Mouse (Mus musculus) liver, embryonic 13.5 days (tissue): ENCODE data around the gene Eml3. TPM values are rescaled to one million over a fixed set of nuclear protein-coding genes. Genes with fewer than 3 reads are reported as not detected.

Experiments used
- ATAC-seq: fragments of 200-750 bp; cut with Nextera tagmentation; 2 replicates; pipeline ENCODE4 v1.8.0; 2017; ENCODE audit warnings: low read depth, mild to moderate bottlenecking, moderate number of reproducible peaks, moderate library complexity
- DNase-seq: peaks from one replicate; pipeline ENCODE4 v3.0.0; 2022
- H3K27ac ChIP-seq: fragments of 300-500 bp; sonication (generic); 2 replicates; pipeline ENCODE4 v1.5.1; 2015; ENCODE audit warnings: moderate library complexity, mild to moderate bottlenecking, inconsistent platforms
- H3K27me3 ChIP-seq: fragments of 300-500 bp; sonication (generic); 2 replicates; pipeline ENCODE4 v1.6.1; 2015; ENCODE audit warnings: mild to moderate bottlenecking, inconsistent platforms
- H3K36me3 ChIP-seq: fragments of 300-500 bp; sonication (generic); 2 replicates; pipeline ENCODE4 v1.6.1; 2015; ENCODE audit warnings: mild to moderate bottlenecking, inconsistent platforms
- H3K4me1 ChIP-seq: fragments of 300-500 bp; sonication (generic); replicated peaks from 2 replicates; pipeline ENCODE4 v1.6.1; 2015; ENCODE audit warnings: inconsistent platforms
- H3K4me2 ChIP-seq: fragments of 300-500 bp; sonication (generic); 2 replicates; pipeline ENCODE4 v1.6.1; 2015; ENCODE audit warnings: inconsistent platforms, mild to moderate bottlenecking, moderate library complexity
- H3K4me3 ChIP-seq: fragments of 300-500 bp; sonication (generic); replicated peaks from 2 replicates; pipeline ENCODE4 v1.5.1; 2015; ENCODE audit warnings: mild to moderate bottlenecking, inconsistent platforms
- H3K9ac ChIP-seq: fragments of 300-500 bp; sonication (generic); 2 replicates; pipeline ENCODE4 v1.6.1; 2015; ENCODE audit warnings: mild to moderate bottlenecking, inconsistent platforms
- H3K9me3 ChIP-seq: fragments of 300-500 bp; sonication (generic); replicated peaks from 2 replicates; pipeline ENCODE4 v1.6.1; 2016; ENCODE audit warnings: inconsistent platforms
- WGBS: fragments of 180-500 bp; shearing (Covaris S2); methylation state at CpG from one replicate; pipeline ENCODE4 v1.1.7; 2015; ENCODE audit not compliant: insufficient replicate concordance; 5-methylcytosine and 5-hydroxymethylcytosine counted together
- polyA plus RNA-seq: library from polyadenylated mRNA; unstranded; fragments of >200 nt; fragmentation: Nextera tagmentation; extraction: Ambion mirVana; gene quantifications from 2 replicates; pipeline ENCODE4 v1.2.1, GENCODE M21; 2015

The Eml3 gene
- polyA plus RNA-seq, result 14.4 and 15.2 TPM in 2 replicates

DNA sequence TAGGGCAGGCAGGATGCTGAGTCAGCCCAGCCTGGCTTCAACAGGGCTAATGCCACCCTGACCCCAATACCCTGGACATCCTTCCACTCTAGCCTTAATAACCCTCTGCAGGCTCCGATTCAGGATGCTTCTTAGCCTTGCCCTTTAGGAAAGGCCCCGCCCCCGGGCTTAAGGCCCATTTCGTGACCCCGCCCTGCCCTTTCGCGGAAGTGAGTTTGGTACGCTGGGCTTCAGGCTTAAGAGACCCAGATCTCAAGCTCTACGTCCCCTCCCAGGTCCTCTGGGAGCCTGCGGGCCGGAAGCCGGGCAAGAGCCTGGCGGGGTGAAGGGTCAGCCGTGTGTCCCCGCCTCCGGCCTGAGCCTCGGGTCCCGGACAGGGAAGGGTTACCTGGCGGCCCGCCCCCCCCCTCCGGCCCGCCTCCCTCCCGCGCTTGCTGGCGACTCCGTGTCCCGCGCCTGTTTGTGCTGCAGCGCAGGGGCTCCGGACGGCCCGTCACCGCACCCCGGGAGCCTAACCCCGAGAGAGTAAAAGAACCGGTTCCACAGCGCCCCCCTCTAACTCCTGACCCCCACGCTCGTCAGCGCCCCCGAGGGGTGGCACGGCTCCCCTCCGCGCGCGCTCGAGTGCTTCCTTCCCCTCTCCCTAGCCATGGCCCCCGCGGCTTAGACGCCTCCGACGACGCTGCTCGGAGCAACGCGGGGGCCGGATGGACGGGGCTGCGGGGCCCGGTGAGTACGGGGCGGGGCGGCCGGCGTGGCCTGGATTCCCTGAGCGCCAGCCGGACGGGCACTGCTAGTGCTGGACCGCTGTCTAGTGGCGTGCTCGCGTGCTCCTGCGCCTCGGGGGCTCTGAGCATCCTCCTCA, at the start of gene Eml3, which contains the start of gene Rom1:
Eml3 (plus strand) TSS at position 329 of the 865 bp plus-strand sequence.
Rom1 (minus strand) TSS at position 133 of the 865 bp plus-strand sequence.
- H3K4me1 ChIP-seq, result peaks cover 51% of the 10 kb centered on the region
- peak within 1 kb of the TSS; percentile 85 for H3K4me2 ChIP-seq
- H3K4me3 ChIP-seq, result peak within 1 kb of the TSS; percentile 79
- no peaks in the 10 kb centered on the region for H3K9me3 ChIP-seq
- ATAC-seq (peak; percentile 78), DNase-seq (peak; percentile 80)
- no peaks in the 10 kb centered on the region for H3K27me3 ChIP-seq
- peak within 1 kb of the TSS; percentile 81 for H3K9ac ChIP-seq
- H3K36me3 ChIP-seq, result peaks cover 59% of the 10 kb centered on the region
- H3K27ac ChIP-seq, result peak within 1 kb of the TSS; percentile 90
- WGBS, result under 1% methylated on average over 70 of the region's 74 CpGs

DNA sequence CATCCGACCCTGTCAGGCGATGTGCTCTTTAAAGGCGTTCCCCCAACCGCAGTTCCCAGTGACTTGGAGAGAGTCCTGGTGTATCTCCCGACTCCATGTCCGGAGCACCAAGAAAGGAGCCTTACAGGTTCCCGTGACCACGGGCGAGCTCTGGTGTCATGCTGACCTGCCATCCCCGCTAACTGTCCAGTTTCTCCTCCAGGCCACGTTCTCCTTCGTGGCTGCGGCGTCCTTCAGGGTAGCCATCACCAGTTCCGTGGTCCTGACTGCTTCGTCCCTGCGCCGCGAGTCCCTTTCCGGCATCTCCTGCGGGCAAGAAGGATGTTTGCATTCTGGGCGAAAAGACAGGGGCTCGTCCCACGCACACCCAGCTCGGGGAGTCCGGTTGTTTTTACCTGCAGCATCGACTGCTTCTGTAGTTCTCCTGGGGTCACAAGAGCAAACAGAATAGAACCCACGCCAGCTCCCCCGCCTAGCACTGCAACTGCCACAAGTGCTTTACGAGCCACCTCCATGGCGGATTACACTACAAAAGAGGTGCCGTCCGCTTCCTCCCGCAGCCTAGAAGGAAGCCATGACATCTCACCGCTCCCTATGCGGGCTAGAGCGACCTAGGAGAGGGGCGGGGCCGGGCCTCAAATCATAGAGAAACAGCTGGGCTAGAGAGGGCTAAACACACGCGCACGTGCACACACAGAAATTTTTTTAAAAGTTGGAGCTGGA, 48.9 kb upstream of the Eml3 start, which contains the start of gene Uqcc3:
Uqcc3 (minus strand) TSS at position 613 of the 723 bp plus-strand sequence.
- peak within 1 kb of the TSS; percentile 89 for H3K4me2 ChIP-seq
- ATAC-seq, result peak; percentile 97
- no peaks in the 10 kb centered on the region for H3K9me3 ChIP-seq
- peaks cover 18% of the 10 kb centered on the region for H3K4me1 ChIP-seq
- peak within 1 kb of the TSS; percentile 91 for H3K4me3 ChIP-seq
- under 1% methylated on average over 42 of the region's 42 CpGs for WGBS
- H3K27me3 ChIP-seq, result no peaks in the 10 kb centered on the region
- H3K36me3 ChIP-seq, result peaks cover 19% of the 10 kb centered on the region
- peak; percentile 83 for DNase-seq
- H3K27ac ChIP-seq, result peak within 1 kb of the TSS; percentile 84
- peak within 1 kb of the TSS; percentile 90 for H3K9ac ChIP-seq

DNA sequence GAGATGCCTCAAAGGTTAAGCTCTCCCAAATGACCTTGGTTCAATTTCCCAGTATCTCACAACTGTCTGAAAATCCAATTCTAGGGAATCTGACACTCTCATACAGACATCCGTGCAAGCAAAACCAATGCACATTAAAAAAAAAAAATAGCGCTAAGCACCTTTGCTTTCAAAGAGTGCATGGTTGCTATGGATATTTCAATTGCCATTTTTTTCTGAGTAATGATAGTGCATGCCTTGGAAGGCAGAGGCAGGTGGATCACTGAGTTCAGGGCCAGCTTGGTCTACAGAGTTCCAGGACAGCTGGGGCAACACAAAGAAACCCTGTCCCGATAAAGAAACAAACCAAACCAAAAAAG, 48.3 kb upstream of the Eml3 start:
- Histone ChIP-seq H3K27ac (no peak overlapping the region), H3K4me2 (peak overlapping the region; percentile 89), H3K4me1 (peaks cover 18% of the 10 kb centered on the region), H3K27me3 (no peaks in the 10 kb centered on the region), H3K9me3 (no peaks in the 10 kb centered on the region), H3K4me3 (peak overlapping the region; percentile 91), H3K36me3 (peaks cover 13% of the 10 kb centered on the region), H3K9ac (peak overlapping the region; percentile 90)
- no peak; the same call in 1 of the 2 replicates for ATAC-seq
- DNase-seq, result no peak
- 11% methylated on average over 3 of the region's 3 CpGs for WGBS

DNA sequence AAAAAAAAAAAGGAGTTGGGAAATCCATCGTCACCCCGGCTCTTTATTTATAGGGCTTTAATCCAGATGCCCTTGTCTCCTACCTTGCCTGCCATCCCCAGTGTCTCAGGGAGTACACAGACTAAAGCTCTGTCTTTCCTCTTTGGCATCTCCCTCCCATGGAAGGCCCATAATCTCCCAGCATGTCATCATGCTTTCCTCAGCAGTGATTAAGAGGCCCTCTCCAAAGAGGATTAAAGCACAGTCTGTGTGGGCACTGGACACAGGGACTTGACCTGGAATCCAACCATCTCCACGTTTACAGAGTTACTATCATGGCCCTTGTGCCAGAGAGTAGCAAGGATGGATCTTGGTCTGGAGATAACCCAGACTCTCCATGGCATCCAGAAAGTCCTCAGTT, 45.7 kb upstream of the Eml3 start, which contains the start of the genes Lbhd1 and Gm49403:
Lbhd1 (plus strand) TSS at position 117 of the 400 bp plus-strand sequence.
Gm49403 (plus strand) TSS at position 315 of the 400 bp plus-strand sequence.
- Histone ChIP-seq H3K4me2 (no peak within 1 kb of the TSS), H3K27ac (no peak within 1 kb of the TSS), H3K4me3 (no peak within 1 kb of the TSS), H3K4me1 (peaks cover 35% of the 10 kb centered on the region), H3K9ac (no peak within 1 kb of the TSS), H3K36me3 (no peaks in the 10 kb centered on the region), H3K27me3 (no peaks in the 10 kb centered on the region), H3K9me3 (no peaks in the 10 kb centered on the region)
- no peak for DNase-seq
- WGBS, result 69% methylated on average over 3 of the region's 3 CpGs
- no peak for ATAC-seq

DNA sequence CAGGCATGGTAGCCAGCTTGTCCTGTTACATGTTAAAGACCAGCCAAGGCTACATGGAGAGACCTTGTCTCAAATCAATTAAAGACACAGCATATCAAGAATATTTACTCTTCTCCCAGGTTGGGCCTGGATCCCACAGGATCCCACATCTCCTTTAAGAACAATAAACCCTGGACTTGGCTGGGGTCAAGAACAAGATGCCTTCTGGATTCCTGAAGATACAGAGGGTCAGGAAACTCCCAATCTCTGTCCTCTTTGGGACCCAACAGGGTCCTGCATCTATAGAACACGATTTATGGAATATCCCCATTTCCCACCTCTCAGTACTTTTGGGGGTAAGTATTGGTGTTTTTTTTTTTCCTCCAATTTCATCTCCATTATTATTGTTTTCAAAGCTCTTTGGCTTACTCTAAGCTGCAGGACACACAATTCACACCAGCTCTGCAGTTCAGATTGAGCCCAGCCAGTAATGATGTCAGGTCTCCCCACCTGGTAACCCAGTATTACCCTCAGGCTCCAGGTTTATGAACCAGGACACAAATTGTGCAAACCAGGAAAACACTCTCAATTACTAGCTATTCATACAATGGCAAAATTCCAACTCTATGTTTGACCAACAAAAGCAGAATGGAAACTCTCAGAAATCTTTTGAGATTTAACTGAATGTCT, 42.3 kb upstream of the Eml3 start:
- ATAC-seq (no peak), DNase-seq (no peak)
- no peaks in the 10 kb centered on the region for H3K27me3 ChIP-seq
- no peaks in the 10 kb centered on the region for H3K9me3 ChIP-seq
- peaks cover 19% of the 10 kb centered on the region for H3K36me3 ChIP-seq
- H3K4me1 ChIP-seq, result peaks cover 43% of the 10 kb centered on the region
- 50% methylated on average over 1 of the region's 1 CpGs for WGBS
- peak overlapping the region; percentile 73 for H3K4me3 ChIP-seq
- H3K27ac ChIP-seq, result peak overlapping the region; percentile 89
- peak overlapping the region; percentile 84 for H3K4me2 ChIP-seq
- peak overlapping the region; percentile 83 for H3K9ac ChIP-seq

DNA sequence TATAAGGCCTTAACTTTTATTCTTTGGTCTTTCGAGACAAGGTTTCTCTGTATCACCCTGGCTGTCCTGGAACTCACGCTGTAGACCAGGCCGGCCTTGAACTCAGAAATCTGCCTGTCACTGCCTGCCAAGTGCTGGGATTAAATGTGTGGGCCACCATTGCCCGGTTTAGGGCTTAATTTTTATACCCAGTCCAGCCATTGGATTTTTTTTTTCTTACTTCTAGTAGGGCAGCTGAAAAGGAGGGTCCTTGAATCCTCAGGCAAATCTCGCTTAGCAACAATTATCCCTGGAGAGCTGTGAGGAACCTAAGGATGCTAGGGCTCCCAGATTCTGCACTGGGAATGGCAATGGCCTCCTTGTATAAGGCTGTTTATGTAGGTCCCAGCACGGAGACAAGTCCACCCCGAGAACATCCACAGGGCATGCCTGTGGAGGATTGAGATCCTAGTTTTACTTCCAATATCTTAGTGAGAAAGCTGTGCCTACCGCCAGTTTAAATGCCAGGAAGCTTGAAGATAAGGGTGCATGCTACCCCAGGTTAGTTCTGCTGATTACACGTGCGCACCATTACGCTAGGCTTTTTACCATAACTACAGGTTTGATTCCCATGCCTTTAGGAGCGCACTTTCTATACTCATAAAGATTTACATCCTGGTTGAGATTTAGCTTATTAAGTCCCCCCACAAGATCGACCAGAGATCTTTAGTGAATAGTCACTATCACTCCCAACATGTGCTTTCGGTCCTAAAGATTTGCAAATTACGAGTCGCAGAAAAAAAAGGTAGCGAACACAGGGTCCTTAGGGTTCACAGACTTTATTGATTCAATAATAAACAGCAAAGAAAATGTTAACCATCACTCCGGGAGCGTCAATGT, 41.5 kb upstream of the Eml3 start:
- Histone ChIP-seq H3K4me3 (peak overlapping the region; percentile 73), H3K9ac (peak overlapping the region; percentile 83), H3K9me3 (no peaks in the 10 kb centered on the region), H3K27ac (peak overlapping the region; percentile 89), H3K27me3 (no peaks in the 10 kb centered on the region), H3K36me3 (peaks cover 19% of the 10 kb centered on the region), H3K4me1 (peaks cover 49% of the 10 kb centered on the region), H3K4me2 (peak overlapping the region; percentile 84)
- DNase-seq (no peak), ATAC-seq (no peak)
- 7% methylated on average over 19 of the region's 19 CpGs for WGBS

GRCm38 (mm10) chr19:8888511-8889385, 40.6 kb upstream of the Eml3 start, which contains the start of the genes 1810009A15Rik and Gm49416:
TSS of gene 1810009A15Rik (plus strand) at chr19:8888853.
TSS of gene Gm49416 (plus strand) at chr19:8888926.
- peak within 1 kb of the TSS; percentile 84 for H3K4me2 ChIP-seq
- WGBS, result under 1% methylated on average over 58 of the region's 58 CpGs
- H3K4me3 ChIP-seq, result peak within 1 kb of the TSS; percentile 73
- H3K4me1 ChIP-seq, result peaks cover 53% of the 10 kb centered on the region
- H3K27ac ChIP-seq, result peak within 1 kb of the TSS; percentile 89
- no peaks in the 10 kb centered on the region for H3K9me3 ChIP-seq
- H3K36me3 ChIP-seq, result peaks cover 19% of the 10 kb centered on the region
- DNase-seq (peak; percentile 94), ATAC-seq (peak; percentile 91)
- H3K27me3 ChIP-seq, result no peaks in the 10 kb centered on the region
- H3K9ac ChIP-seq, result peak within 1 kb of the TSS; percentile 85

- peak within 1 kb of the TSS; percentile 91 for H3K4me3 ChIP-seq
- H3K4me2 ChIP-seq, result peak within 1 kb of the TSS; percentile 80
- peak; percentile 56 for ATAC-seq
- peaks cover 45% of the 10 kb centered on the region for H3K36me3 ChIP-seq
- peak within 1 kb of the TSS; percentile 94 for H3K27ac ChIP-seq
- WGBS, result 1% methylated on average over 54 of the region's 54 CpGs
- peaks cover 69% of the 10 kb centered on the region for H3K4me1 ChIP-seq
- DNase-seq, result peak; percentile 77
- peak within 1 kb of the TSS; percentile 96 for H3K9ac ChIP-seq
- H3K27me3 ChIP-seq, result no peaks in the 10 kb centered on the region
- no peaks in the 10 kb centered on the region for H3K9me3 ChIP-seq
Measured at GRCm38 (mm10) chr19:8892829-8893766, 36.3 kb upstream of the Eml3 start, which contains the start of gene Ints5. TSS of gene Ints5 (plus strand) at chr19:8893005.
